Mouse (Mus musculus): Measurements from ENCODE around the gene Pik3r4. TPM values are rescaled to one million over a fixed set of nuclear protein-coding genes. Genes with fewer than 3 reads are reported as not detected.

The Pik3r4 gene
- polyA plus RNA-seq, 1 experiment from 2014 or later = 25.4 TPM

DNA sequence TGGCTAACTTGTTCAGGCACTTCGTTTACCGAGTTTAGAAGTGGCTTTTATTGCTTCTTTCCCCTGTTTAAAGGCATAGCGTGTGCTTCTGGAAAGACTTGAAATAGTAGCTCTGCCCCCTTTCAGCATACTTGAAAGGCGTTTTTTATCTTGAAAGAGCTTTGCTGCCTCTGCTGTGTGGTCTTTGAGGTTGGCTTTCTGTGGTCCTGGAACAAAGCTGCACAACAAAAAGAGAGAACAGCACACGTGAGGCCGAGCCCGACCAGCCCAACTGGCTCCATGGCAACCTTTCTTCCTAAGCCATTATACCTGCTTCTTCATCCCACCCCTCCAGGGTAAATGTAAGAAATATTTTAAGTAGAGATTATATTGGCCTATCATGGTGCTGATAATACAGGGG is 46.7 kb downstream of the Pik3r4 start:
- no peak overlapping the region; the same call in 1 of the 2 replicates for H3K27ac ChIP-seq (ENCODE audit: low read depth, low read length)
- no peaks in the 10 kb centered on the region for H3K9me3 ChIP-seq (ENCODE audit: control insufficient read depth, low read length)
- DNase-seq (ENCODE audit: low spot score) (no peak), ATAC-seq (replicated peaks; ENCODE audit: low FRiP score) (0 out of 2 replicates have a peak, but pooled peaks have one; percentile 33)
- H3K9ac ChIP-seq (ENCODE audit: low read length) = no peak overlapping the region
- H3K4me3 ChIP-seq (ENCODE audit: low read depth, low read length) = no peak overlapping the region
- no peaks in the 10 kb centered on the region for H3K4me1 ChIP-seq (replicated peaks; ENCODE audit: control insufficient read depth, insufficient read depth, low read length)
- no peaks in the 10 kb centered on the region for H3K27me3 ChIP-seq (ENCODE audit: control insufficient read depth, insufficient read depth, low read length)
- H3K4me2 ChIP-seq (ENCODE audit: low read depth, low read length, severe bottlenecking) = no peak overlapping the region
- 26% methylated on average over 7 of the region's 7 CpGs for WGBS
- no peaks in the 10 kb centered on the region; the same call in 1 of the 2 replicates for H3K36me3 ChIP-seq (ENCODE audit: control insufficient read depth, insufficient read depth, low read length)

DNA sequence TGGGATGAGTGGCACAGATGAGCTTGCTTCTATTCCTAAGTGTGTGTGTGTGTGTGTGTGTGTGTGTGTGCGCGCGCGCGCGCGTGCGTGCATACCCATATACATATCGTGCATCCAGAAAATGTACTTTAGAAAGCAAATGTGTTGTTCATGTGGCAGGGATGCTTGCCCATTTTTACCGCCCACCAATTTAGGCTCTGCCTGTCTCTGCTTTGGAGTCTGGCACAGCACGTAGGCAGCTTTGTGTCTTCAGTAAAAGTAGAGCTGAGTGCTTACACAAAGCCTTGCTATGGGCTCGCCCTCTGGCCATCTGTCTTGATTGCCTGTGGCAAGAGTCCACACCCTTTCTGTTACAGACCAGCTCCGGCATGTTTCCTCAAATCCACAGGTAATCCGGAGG is 49.7 kb downstream of the Pik3r4 start:
- Histone ChIP-seq H3K4me2 (ENCODE audit: low read depth, low read length, severe bottlenecking) (no peak overlapping the region), H3K36me3 (ENCODE audit: control insufficient read depth, insufficient read depth, low read length) (no peaks in the 10 kb centered on the region), H3K4me1 (replicated peaks; ENCODE audit: control insufficient read depth, insufficient read depth, low read length) (no peaks in the 10 kb centered on the region), H3K27ac (ENCODE audit: low read depth, low read length) (no peak overlapping the region), H3K27me3 (ENCODE audit: control insufficient read depth, insufficient read depth, low read length) (no peaks in the 10 kb centered on the region), H3K9me3 (ENCODE audit: control insufficient read depth, low read length) (no peaks in the 10 kb centered on the region), H3K4me3 (ENCODE audit: low read depth, low read length) (no peak overlapping the region), H3K9ac (ENCODE audit: low read length) (no peak overlapping the region)
- ATAC-seq (replicated peaks; ENCODE audit: low FRiP score) (no peak), DNase-seq (ENCODE audit: low spot score) (no peak)
- WGBS = 96% methylated on average over 14 of the region's 14 CpGs

DNA sequence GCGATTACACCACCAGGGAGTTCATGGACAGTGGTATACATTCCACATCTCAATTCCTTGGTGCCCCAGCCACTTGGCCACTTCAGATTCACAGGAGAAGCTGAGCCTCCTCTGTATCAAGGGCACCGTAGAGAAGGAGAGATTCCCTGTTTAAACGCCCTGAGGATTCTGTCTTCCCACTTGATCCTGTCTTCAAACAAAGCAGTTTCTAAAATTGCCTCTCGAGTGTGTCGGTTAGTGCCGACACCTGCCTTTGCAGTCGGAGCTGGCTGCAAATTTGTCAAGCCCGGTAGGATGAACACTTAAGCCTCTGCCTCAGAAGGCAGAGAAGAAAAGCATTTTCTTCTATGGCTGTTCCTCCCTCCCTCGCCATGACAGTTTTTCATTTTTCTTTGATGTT is 50.3 kb downstream of the Pik3r4 start:
- H3K4me1 ChIP-seq (replicated peaks; ENCODE audit: control insufficient read depth, insufficient read depth, low read length) = no peaks in the 10 kb centered on the region
- WGBS = 93% methylated on average over 9 of the region's 9 CpGs
- ATAC-seq (replicated peaks; ENCODE audit: low FRiP score) (no peak), DNase-seq (ENCODE audit: low spot score) (no peak)
- H3K4me2 ChIP-seq (ENCODE audit: low read depth, low read length, severe bottlenecking) = no peak overlapping the region
- H3K27me3 ChIP-seq (ENCODE audit: control insufficient read depth, insufficient read depth, low read length) = no peaks in the 10 kb centered on the region
- H3K4me3 ChIP-seq (ENCODE audit: low read depth, low read length) = no peak overlapping the region
- H3K9ac ChIP-seq (ENCODE audit: low read length) = no peak overlapping the region
- no peaks in the 10 kb centered on the region for H3K36me3 ChIP-seq (ENCODE audit: control insufficient read depth, insufficient read depth, low read length)
- no peak overlapping the region for H3K27ac ChIP-seq (ENCODE audit: low read depth, low read length)
- no peaks in the 10 kb centered on the region for H3K9me3 ChIP-seq (ENCODE audit: control insufficient read depth, low read length)

DNA sequence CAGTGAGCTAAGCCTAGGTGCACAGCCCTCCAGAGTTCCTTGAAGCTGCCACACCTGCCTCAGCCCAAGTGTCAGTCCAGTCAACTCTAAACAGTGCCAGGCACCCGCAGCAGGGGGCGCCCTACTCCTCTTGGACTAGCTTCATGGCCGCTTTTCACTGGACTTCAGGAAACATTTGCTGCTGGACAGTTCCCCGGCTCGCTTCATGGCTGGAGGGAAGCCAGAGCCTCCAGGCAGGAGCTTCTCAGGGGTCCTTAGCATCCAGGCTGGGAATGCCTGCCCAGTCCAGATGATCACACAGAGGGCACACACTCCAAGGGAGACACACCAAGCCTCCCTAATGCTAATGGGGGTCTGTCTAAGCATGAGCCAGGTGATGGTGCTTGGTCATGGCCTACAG is 51.1 kb downstream of the Pik3r4 start:
- no peaks in the 10 kb centered on the region for H3K9me3 ChIP-seq (ENCODE audit: control insufficient read depth, low read length)
- H3K4me2 ChIP-seq (ENCODE audit: low read depth, low read length, severe bottlenecking) = no peak overlapping the region
- H3K27me3 ChIP-seq (ENCODE audit: control insufficient read depth, insufficient read depth, low read length) = no peaks in the 10 kb centered on the region
- H3K4me1 ChIP-seq (replicated peaks; ENCODE audit: control insufficient read depth, insufficient read depth, low read length) = no peaks in the 10 kb centered on the region
- DNase-seq (ENCODE audit: low spot score) = peak; percentile 88
- no peak for ATAC-seq (replicated peaks; ENCODE audit: low FRiP score)
- no peak overlapping the region for H3K27ac ChIP-seq (ENCODE audit: low read depth, low read length)
- WGBS = 6% methylated on average over 5 of the region's 5 CpGs
- H3K9ac ChIP-seq (ENCODE audit: low read length) = no peak overlapping the region
- no peak overlapping the region for H3K4me3 ChIP-seq (ENCODE audit: low read depth, low read length)
- no peaks in the 10 kb centered on the region for H3K36me3 ChIP-seq (ENCODE audit: control insufficient read depth, insufficient read depth, low read length)

DNA sequence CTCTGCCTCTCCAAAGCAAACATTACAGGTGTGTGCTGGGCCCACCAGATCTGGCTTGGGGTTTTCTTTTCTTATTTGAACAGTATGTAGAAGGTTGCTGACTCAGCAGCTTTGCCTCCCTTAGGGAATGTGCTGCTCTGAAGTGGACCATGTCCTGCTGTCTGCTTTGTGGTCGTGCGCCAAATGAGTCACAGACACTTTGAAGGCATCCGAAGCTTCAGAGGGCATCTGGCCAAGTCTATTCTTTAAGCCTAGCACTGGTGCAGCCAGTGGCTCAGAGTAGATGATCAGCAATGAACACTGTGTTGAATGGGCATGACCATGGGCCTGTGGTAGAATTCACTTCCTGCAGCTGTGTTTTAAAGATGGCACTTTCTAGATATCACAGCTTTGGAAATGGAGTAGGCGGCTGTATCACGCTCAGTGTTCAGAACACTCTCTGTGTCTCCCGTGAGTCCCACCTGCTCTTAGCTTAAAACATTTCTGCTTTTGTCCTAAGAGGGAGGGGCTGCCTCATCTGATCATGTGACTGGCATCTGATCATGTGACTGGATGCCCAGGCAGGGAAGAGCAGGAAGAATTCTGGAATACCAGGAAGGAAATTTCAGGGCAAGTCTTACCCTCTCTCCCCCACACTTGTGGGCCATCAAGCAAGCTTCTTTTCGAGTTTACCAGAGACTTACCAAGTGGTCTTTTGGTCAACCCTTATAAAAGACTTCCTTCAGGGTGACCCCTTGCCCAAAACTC is 54.2 kb downstream of the Pik3r4 start:
- Histone ChIP-seq H3K36me3 (ENCODE audit: control insufficient read depth, insufficient read depth, low read length) (no peaks in the 10 kb centered on the region), H3K4me1 (replicated peaks; ENCODE audit: control insufficient read depth, insufficient read depth, low read length) (no peaks in the 10 kb centered on the region), H3K27ac (ENCODE audit: low read depth, low read length) (no peak overlapping the region), H3K27me3 (ENCODE audit: control insufficient read depth, insufficient read depth, low read length) (no peaks in the 10 kb centered on the region), H3K9ac (ENCODE audit: low read length) (no peak overlapping the region), H3K4me3 (ENCODE audit: low read depth, low read length) (no peak overlapping the region), H3K9me3 (ENCODE audit: control insufficient read depth, low read length) (no peaks in the 10 kb centered on the region), H3K4me2 (ENCODE audit: low read depth, low read length, severe bottlenecking) (no peak overlapping the region)
- DNase-seq (ENCODE audit: low spot score) (no peak), ATAC-seq (replicated peaks; ENCODE audit: low FRiP score) (no peak)
- 91% methylated on average over 7 of the region's 7 CpGs for WGBS

DNA sequence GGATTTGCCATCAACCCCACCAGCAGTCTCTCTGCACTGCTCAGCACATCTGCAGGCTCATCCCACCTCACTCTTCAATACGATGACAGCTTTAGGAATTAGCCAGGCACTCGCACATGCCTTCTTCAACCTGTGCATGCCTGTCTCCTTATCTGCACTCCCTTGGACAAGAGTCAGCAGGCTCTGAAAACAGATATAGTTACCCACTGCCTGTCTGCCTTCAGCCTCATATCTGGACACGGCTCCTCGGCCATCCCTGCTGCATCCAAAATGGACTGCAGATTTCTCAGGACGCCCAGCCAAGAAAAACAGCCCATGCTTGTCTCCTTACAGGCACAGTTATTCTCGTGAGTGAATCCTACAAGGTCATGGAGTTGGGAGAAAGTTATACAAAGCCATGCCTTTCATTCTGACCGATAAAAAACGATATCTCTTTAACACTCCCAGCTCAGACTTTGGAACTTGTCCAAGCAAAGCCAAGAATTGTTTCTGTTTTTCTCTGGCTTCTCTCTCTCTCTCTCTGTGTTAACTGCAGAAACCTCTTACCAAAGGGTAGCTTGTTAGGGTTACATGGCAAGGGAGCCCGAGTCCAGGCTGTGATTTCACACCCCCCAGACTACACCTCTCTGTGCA is 55.1 kb downstream of the Pik3r4 start:
- H3K4me2 ChIP-seq (ENCODE audit: low read depth, low read length, severe bottlenecking) = no peak overlapping the region
- 82% methylated on average over 9 of the region's 9 CpGs for WGBS
- H3K9me3 ChIP-seq (ENCODE audit: control insufficient read depth, low read length) = no peaks in the 10 kb centered on the region
- no peaks in the 10 kb centered on the region for H3K4me1 ChIP-seq (replicated peaks; ENCODE audit: control insufficient read depth, insufficient read depth, low read length)
- no peaks in the 10 kb centered on the region for H3K36me3 ChIP-seq (ENCODE audit: control insufficient read depth, insufficient read depth, low read length)
- no peaks in the 10 kb centered on the region for H3K27me3 ChIP-seq (ENCODE audit: control insufficient read depth, insufficient read depth, low read length)
- no peak overlapping the region for H3K4me3 ChIP-seq (ENCODE audit: low read depth, low read length)
- no peak overlapping the region for H3K27ac ChIP-seq (ENCODE audit: low read depth, low read length)
- DNase-seq (ENCODE audit: low spot score) (no peak), ATAC-seq (replicated peaks; ENCODE audit: low FRiP score) (no peak)
- H3K9ac ChIP-seq (ENCODE audit: low read length) = no peak overlapping the region

DNA sequence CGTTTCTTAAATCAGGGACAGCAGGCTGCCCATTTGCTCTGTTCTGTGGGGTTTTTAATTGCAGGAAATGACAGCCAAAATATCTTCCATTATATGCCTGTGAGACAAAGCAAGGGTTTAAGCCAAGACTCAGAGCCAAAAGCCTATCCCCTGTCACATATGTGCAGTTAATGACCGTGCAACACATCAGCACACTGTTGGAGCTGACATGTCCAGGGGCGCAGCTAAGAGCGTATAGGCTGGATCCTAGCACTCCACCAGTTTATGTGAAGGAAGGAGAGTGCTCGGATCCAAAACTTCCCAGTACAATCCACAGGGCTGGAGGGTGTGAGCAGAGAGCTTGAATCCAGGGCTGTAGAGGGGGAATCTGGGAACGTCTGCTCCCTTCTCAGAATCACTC is 57.9 kb downstream of the Pik3r4 start:
- no peak for ATAC-seq (replicated peaks; ENCODE audit: low FRiP score)
- Histone ChIP-seq H3K27ac (ENCODE audit: low read depth, low read length) (no peak overlapping the region), H3K4me2 (ENCODE audit: low read depth, low read length, severe bottlenecking) (no peak overlapping the region), H3K9ac (ENCODE audit: low read length) (no peak overlapping the region), H3K36me3 (ENCODE audit: control insufficient read depth, insufficient read depth, low read length) (no peaks in the 10 kb centered on the region), H3K4me1 (replicated peaks; ENCODE audit: control insufficient read depth, insufficient read depth, low read length) (no peaks in the 10 kb centered on the region), H3K27me3 (ENCODE audit: control insufficient read depth, insufficient read depth, low read length) (no peaks in the 10 kb centered on the region), H3K4me3 (ENCODE audit: low read depth, low read length) (no peak overlapping the region), H3K9me3 (ENCODE audit: control insufficient read depth, low read length) (no peaks in the 10 kb centered on the region)
- WGBS = 85% methylated on average over 6 of the region's 6 CpGs
- DNase-seq (ENCODE audit: low spot score) = no peak

DNA sequence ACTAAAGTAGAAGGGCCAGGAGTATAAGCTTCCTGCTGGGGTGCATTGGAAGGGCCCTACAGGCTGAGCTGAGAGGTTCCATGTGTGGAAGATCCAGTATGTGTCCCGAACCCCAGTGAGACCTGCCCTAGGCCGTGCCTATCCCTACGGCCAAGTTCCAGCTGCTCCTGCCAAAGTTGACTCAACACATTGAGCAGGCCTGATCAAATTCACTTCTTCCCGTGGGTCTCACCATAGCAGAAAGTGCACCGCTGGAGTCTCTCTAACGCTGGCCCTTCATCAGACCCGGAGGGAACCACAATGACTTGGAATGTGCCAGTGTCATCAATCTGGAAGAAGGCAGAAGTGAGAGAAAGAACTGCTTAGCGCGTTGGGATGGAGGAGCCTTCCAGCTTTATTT is 59.2 kb downstream of the Pik3r4 start:
- Histone ChIP-seq H3K36me3 (ENCODE audit: control insufficient read depth, insufficient read depth, low read length) (no peaks in the 10 kb centered on the region), H3K4me3 (ENCODE audit: low read depth, low read length) (no peak overlapping the region), H3K27me3 (ENCODE audit: control insufficient read depth, insufficient read depth, low read length) (no peaks in the 10 kb centered on the region), H3K27ac (ENCODE audit: low read depth, low read length) (no peak overlapping the region), H3K9ac (ENCODE audit: low read length) (no peak overlapping the region), H3K4me1 (replicated peaks; ENCODE audit: control insufficient read depth, insufficient read depth, low read length) (no peaks in the 10 kb centered on the region), H3K9me3 (ENCODE audit: control insufficient read depth, low read length) (no peaks in the 10 kb centered on the region), H3K4me2 (ENCODE audit: low read depth, low read length, severe bottlenecking) (no peak overlapping the region)
- WGBS = 84% methylated on average over 9 of the region's 9 CpGs
- ATAC-seq (replicated peaks; ENCODE audit: low FRiP score) = no peak
- no peak for DNase-seq (ENCODE audit: low spot score)
